ENCODE assay signal across 13 mouse cellular contexts in genomic region chr12:106030146-106030745, GRCm38 (mm10). TPM values are rescaled to one million over a fixed set of nuclear protein-coding genes. Genes with fewer than 3 reads are reported as not detected.
DNase-seq lines count a peak whose midpoint lies in the region; ATAC-seq and TF ChIP-seq lines count a peak whose summit lies in the region.
"Had no signal": no experiment of that assay in that cellular context is flagged by ENCODE, and none has a peak within 500 bp of the region (broad histone marks: within the 10 kb centered on the region; RNA-seq: fewer than 3 reads in every experiment).

No protein-coding gene starts in this region.

- TF ChIP-seq POLR2A in CH12.LX (IDR thresholded peaks at IDR 0.05; ENCODE audit: low read depth, low read length): peak; percentile 50
- no peak for TF ChIP-seq POLR2A in liver, adult 2 months (IDR thresholded peaks at IDR 0.05; ENCODE audit: extremely low read depth, insufficient read depth, low read length)

- no peak overlapping the region for H3K4me2 ChIP-seq in forebrain, embryonic 13.5 days
- H3K4me2 ChIP-seq in CH12.LX (ENCODE audit: insufficient read depth, low read depth, poor library complexity, severe bottlenecking): peak overlapping the region; percentile 74
- H3K4me2 ChIP-seq: heart, embryonic 15.5 days; midbrain, embryonic 13.5 days had no signal

- dilution Hi-C loops in CH12.LX (cut with MboI; ENCODE audit: extremely low pct_ligation_motif_present, extremely low pct_unique_long_range_greater_than_20kb, low sequenced_read_pairs): no loop called here

- no peak overlapping the region; the same call in 1 of the 2 replicates for H3K9ac ChIP-seq in forebrain, embryonic 13.5 days
- H3K9ac ChIP-seq in CH12.LX (ENCODE audit: insufficient read depth, low read depth): peak overlapping the region; percentile 54; the same call in 1 of the 2 replicates
- H3K9ac ChIP-seq in liver, adult 2 months (ENCODE audit: low read depth, low read length): no peak overlapping the region
- H3K9ac ChIP-seq: heart, embryonic 15.5 days; midbrain, embryonic 13.5 days had no signal

- peaks cover 16% of the 10 kb centered on the region for H3K36me3 ChIP-seq in forebrain, embryonic 13.5 days (ENCODE audit: poor library complexity, severe bottlenecking)
- H3K36me3 ChIP-seq in forebrain, embryonic 10.5 days (replicated peaks): peaks cover 45% of the 10 kb centered on the region
- H3K36me3 ChIP-seq in CH12.LX (replicated peaks in 1 of 2; ENCODE audit: control insufficient read depth in 1 of 2, insufficient read depth in 1 of 2, low read length in 1 of 2) (peaks cover 4 to 44% of the 10 kb centered on the region in 2 experiments), macrophage (ENCODE audit: inconsistent target) (no peaks in the 10 kb centered on the region)
- H3K36me3 ChIP-seq in liver, adult 2 months (ENCODE audit: control insufficient read depth, insufficient read depth, low read length): no peaks in the 10 kb centered on the region
- H3K36me3 ChIP-seq: heart, embryonic 15.5 days had no signal

- DNase-seq in forebrain, embryonic 10.5 days (ENCODE audit: extremely low spot score, low spot score): no peak
- DNase-seq in CH12.LX (ENCODE audit: extremely low read depth): peak; percentile 80
- peak; percentile 16 for DNase-seq in liver, adult 2 months (ENCODE audit: extremely low read depth, low read depth, low spot score)
- DNase-seq in thymus, postnatal 25 days: no peak
- no peak for DNase-seq in left cerebral cortex, adult 8-10 months (ENCODE audit: low spot score in 2 of 2)
- DNase-seq: cerebellum, adult 8-10 months; right cerebral cortex, postnatal 25 days had no signal

- TF ChIP-seq RAD21 in CH12.LX (IDR thresholded peaks at IDR 0.05; ENCODE audit: low read depth, low read length): no peak; the same call in 1 of the 2 replicates

- no peak for ATAC-seq in forebrain, embryonic 13.5 days
- no peak for ATAC-seq in megakaryocyte-erythroid progenitor cell, adult 5-6 weeks (replicated peaks; ENCODE audit: low FRiP score, low TSS enrichment, poor library complexity, severe bottlenecking)
- ATAC-seq: intestine, embryonic 16.5 days; midbrain, embryonic 13.5 days had no signal

- 0 out of 2 replicates have a peak overlapping the region, but pooled peaks have one; percentile 21 for H3K27ac ChIP-seq in forebrain, embryonic 13.5 days
- no peak overlapping the region for H3K27ac ChIP-seq in forebrain, embryonic 10.5 days
- H3K27ac ChIP-seq in CH12.LX (ENCODE audit: insufficient read depth, low read depth) (peak overlapping the region; percentile 95), macrophage (peak overlapping the region; percentile 84)
- no peak overlapping the region for H3K27ac ChIP-seq in liver, adult 2 months (replicated peaks; ENCODE audit: insufficient read depth, low read depth, low read length)
- H3K27ac ChIP-seq: heart, embryonic 15.5 days; midbrain, embryonic 13.5 days had no signal

- H3K4me1 ChIP-seq in forebrain, embryonic 13.5 days: peaks cover 14% of the 10 kb centered on the region
- H3K4me1 ChIP-seq in forebrain, embryonic 10.5 days: 0 out of 2 replicates have a peak, but pooled peaks cover 5% of the 10 kb centered on the region
- H3K4me1 ChIP-seq in CH12.LX (ENCODE audit: control insufficient read depth in 1 of 2, insufficient read depth in 2 of 2): peaks cover 20 to 75% of the 10 kb centered on the region in 2 experiments
- no peaks in the 10 kb centered on the region for H3K4me1 ChIP-seq in liver, adult 2 months (ENCODE audit: control insufficient read depth, insufficient read depth, low read length)
- H3K4me1 ChIP-seq: midbrain, embryonic 13.5 days had no signal

- WGBS in forebrain, embryonic 13.5 days: 82% methylated on average over 7 of the region's 7 CpGs
- 88% methylated on average over 7 of the region's 7 CpGs for WGBS in forebrain, embryonic 10.5 days
- 81% methylated on average over 7 of the region's 7 CpGs for WGBS in liver, adult 2 months
- WGBS in macrophage (ENCODE audit: missing documents): 20% methylated on average over 7 of the region's 7 CpGs

- H3K79me2 ChIP-seq in CH12.LX (replicated peaks; ENCODE audit: control insufficient read depth, extremely low read depth, insufficient read depth, poor library complexity, severe bottlenecking): peaks cover 46% of the 10 kb centered on the region
- peaks cover 2% of the 10 kb centered on the region; the same call in 1 of the 2 replicates for H3K79me2 ChIP-seq in liver, adult 2 months (ENCODE audit: control insufficient read depth, insufficient read depth, low read length)
- peaks cover 80% of the 10 kb centered on the region for H3K79me2 ChIP-seq in macrophage (ENCODE audit: inconsistent target)

- no peaks in the 10 kb centered on the region; the same call in 1 of the 2 replicates for H3K9me3 ChIP-seq in forebrain, embryonic 13.5 days (replicated peaks)
- H3K9me3 ChIP-seq in forebrain, embryonic 10.5 days: peaks cover 8% of the 10 kb centered on the region; the same call in 1 of the 2 replicates
- peaks cover 6% of the 10 kb centered on the region for H3K9me3 ChIP-seq in CH12.LX (replicated peaks; ENCODE audit: low read length)
- H3K9me3 ChIP-seq: heart, embryonic 15.5 days had no signal

- no peaks in the 10 kb centered on the region for H3K27me3 ChIP-seq in forebrain, embryonic 13.5 days
- H3K27me3 ChIP-seq in forebrain, embryonic 10.5 days (ENCODE audit: poor library complexity, severe bottlenecking): no peaks in the 10 kb centered on the region
- H3K27me3 ChIP-seq in CH12.LX (replicated peaks): no peaks in the 10 kb centered on the region
- no peaks in the 10 kb centered on the region for H3K27me3 ChIP-seq in liver, adult 2 months (ENCODE audit: control insufficient read depth, insufficient read depth, low read length)
- H3K27me3 ChIP-seq: heart, embryonic 15.5 days; midbrain, embryonic 13.5 days had no signal

- in situ Hi-C loops in CH12.LX (cut with MboI; ENCODE audit: low pct_ligation_motif_present, low pct_unique_long_range_greater_than_20kb, low sequenced_read_pairs): no loop called here

- no peak for TF ChIP-seq CTCF in CH12.LX (conservative IDR thresholded peaks at IDR 0.05 in 1 of 2, IDR thresholded peaks at IDR 0.05 in 1 of 2; ENCODE audit: low read depth in 2 of 2, low read length in 2 of 2)
- TF ChIP-seq CTCF in liver, adult 2 months (IDR thresholded peaks at IDR 0.05; ENCODE audit: low read depth, low read length): no peak

- H3K4me3 ChIP-seq in forebrain, embryonic 13.5 days: no peak overlapping the region
- H3K4me3 ChIP-seq in forebrain, embryonic 10.5 days: no peak overlapping the region
- H3K4me3 ChIP-seq in CH12.LX (replicated peaks in 1 of 3; ENCODE audit: low read depth in 2 of 3, low read length in 2 of 3, poor library complexity in 1 of 3): peak overlapping the region in 2 of 3 experiments; percentile 1 to 34
- H3K4me3 ChIP-seq in liver, adult 2 months (ENCODE audit: insufficient read depth, low read depth, low read length): no peak overlapping the region; the same call in 1 of the 2 replicates
- peak overlapping the region; percentile 5; the same call in 1 of the 2 replicates for H3K4me3 ChIP-seq in macrophage (ENCODE audit: inconsistent target)
- H3K4me3 ChIP-seq: heart, embryonic 15.5 days; midbrain, embryonic 13.5 days had no signal

- TF ChIP-seq EP300 in CH12.LX (IDR thresholded peaks at IDR 0.05; ENCODE audit: low read length): peak; percentile 93

TF ChIP-seq in CH12.LX, 34 proteins besides CTCF, POLR2A, EP300 and RAD21 (continues in another document):
- no peak for TF ChIP-seq CHD1 (IDR thresholded peaks at IDR 0.05; ENCODE audit: low read depth, low read length)
- peak; percentile 55; the same call in 1 of the 2 replicates for TF ChIP-seq MAX (IDR thresholded peaks at IDR 0.05; ENCODE audit: low read length)
- 0 out of 2 replicates have a peak, but pooled peaks have one; percentile 10 for TF ChIP-seq NRF1 (IDR thresholded peaks at IDR 0.05; ENCODE audit: low read depth, low read length)
- TF ChIP-seq TCF12 (IDR thresholded peaks at IDR 0.05; ENCODE audit: low read depth, low read length): peak; percentile 66; the same call in 1 of the 2 replicates
- peak; percentile 91 for TF ChIP-seq MYC (IDR thresholded peaks at IDR 0.05; ENCODE audit: low read depth, low read length)
- TF ChIP-seq ETS1 (conservative IDR thresholded peaks at IDR 0.05; ENCODE audit: low read depth, low read length): peak; percentile 73
- no peak for TF ChIP-seq SMC3 (IDR thresholded peaks at IDR 0.05; ENCODE audit: low read depth, low read length)
- TF ChIP-seq IRF4 (IDR thresholded peaks at IDR 0.05; ENCODE audit: low read depth, low read length): peak; percentile 97
- TF ChIP-seq MXI1 (IDR thresholded peaks at IDR 0.05; ENCODE audit: low read depth, low read length): peak; percentile 63
- peak; percentile 85; the same call in 1 of the 2 replicates for TF ChIP-seq RCOR1 (conservative IDR thresholded peaks at IDR 0.05; ENCODE audit: low read depth, low read length)
- peak; percentile 86 for TF ChIP-seq MEF2A (IDR thresholded peaks at IDR 0.05; ENCODE audit: borderline replicate concordance, low read depth, low read length)
- no peak for TF ChIP-seq POLR2AphosphoS2 (IDR thresholded peaks at IDR 0.05; ENCODE audit: low read depth, low read length)
- TF ChIP-seq SIN3A (IDR thresholded peaks at IDR 0.05; ENCODE audit: low read length): peak; percentile 84
- no peak for TF ChIP-seq USF2 (conservative IDR thresholded peaks at IDR 0.05; ENCODE audit: low read depth, low read length)
- TF ChIP-seq ZC3H11A (IDR thresholded peaks at IDR 0.05; ENCODE audit: low read depth, low read length): no peak
- TF ChIP-seq CHD2 (IDR thresholded peaks at IDR 0.05; ENCODE audit: low read length): peak; percentile 72; the same call in 1 of the 2 replicates
- TF ChIP-seq UBTF (IDR thresholded peaks at IDR 0.05; ENCODE audit: low read depth, low read length): no peak

RNA-seq across cellular contexts. Expression of gene Vrk1, which starts 20.2 kb away (rescaled TPM):
- polyA plus RNA-seq in forebrain, embryonic 13.5 days (2015; fragmentation: Nextera tagmentation; extraction: Ambion mirVana): 98.6 and 101 TPM in 2 replicates
- 123 TPM in 2 replicates for polyA plus RNA-seq in forebrain, embryonic 10.5 days (2016; fragmentation: Nextera tagmentation; extraction: Ambion mirVana)
- total RNA-seq in CH12.LX (2012; rRNA removed) (51.2 and 55.2 TPM in 2 replicates), CH12.LX (2014; rRNA removed) (124 and 138 TPM in 2 replicates)
- polyA plus RNA-seq in CH12.LX (2012; ENCODE audit: insufficient read length, low read depth) (69.1 and 70.4 TPM in 2 replicates), macrophage (2018) (20.2 to 25.7 TPM (median 22.1 TPM) in 3 replicates)
- total RNA-seq in liver, adult 2 months (2014; rRNA removed): 5.4 and 6.3 TPM in 2 replicates
- polyA plus RNA-seq in liver, adult 2 months (2012; rRNA removed): 1.7 and 1.8 TPM in 2 replicates
- 10 to 100 TPM; 14.5 to 76.2 (median 42.4) TPM for total RNA-seq in macrophage (2018; cell fraction: chromatin; rRNA removed)
- total RNA-seq in macrophage (2018; cell fraction: cytosol; rRNA removed): 10 to 100 TPM; 17.2 to 28.0 (median 21.3) TPM
- 10 to 100 TPM; 12.6 to 63.4 (median 31.5) TPM for total RNA-seq in macrophage (2018; cell fraction: nucleus; rRNA removed)
- 72.5 and 90.8 TPM in 2 replicates for total RNA-seq in megakaryocyte-erythroid progenitor cell, adult 5-6 weeks (2014; fragmentation: Nextera tagmentation)
- total RNA-seq in megakaryocyte-erythroid progenitor cell, adult 5-6 weeks (2017): 149 and 178 TPM in 2 replicates
- 10 to 100 TPM; 19.4 to 24.9 (median 20.6) TPM for total RNA-seq in left cerebral cortex, adult 8-10 months (2022)

Comparison
In these comparisons a context has a peak if more than half of its experiments do, and no peak if none do; other contexts are left out.
1. H3K27ac ChIP-seq: peak in forebrain, embryonic 13.5 days (single experiment), CH12.LX (single experiment) and macrophage (single experiment); none in forebrain, embryonic 10.5 days (single experiment) and liver, adult 2 months (single experiment).
2. H3K4me3 ChIP-seq: peak in CH12.LX (2 of 3) and macrophage (single experiment); none in forebrain, embryonic 13.5 days (single experiment), forebrain, embryonic 10.5 days (single experiment) and liver, adult 2 months (single experiment).
3. DNase-seq: peak in CH12.LX (single experiment) and liver, adult 2 months (single experiment); none in forebrain, embryonic 10.5 days (single experiment), thymus, postnatal 25 days (single experiment) and left cerebral cortex, adult 8-10 months (0 of 2).